Mouse (Mus musculus): ENCODE results near the gene Zdhhc1.

DNA sequence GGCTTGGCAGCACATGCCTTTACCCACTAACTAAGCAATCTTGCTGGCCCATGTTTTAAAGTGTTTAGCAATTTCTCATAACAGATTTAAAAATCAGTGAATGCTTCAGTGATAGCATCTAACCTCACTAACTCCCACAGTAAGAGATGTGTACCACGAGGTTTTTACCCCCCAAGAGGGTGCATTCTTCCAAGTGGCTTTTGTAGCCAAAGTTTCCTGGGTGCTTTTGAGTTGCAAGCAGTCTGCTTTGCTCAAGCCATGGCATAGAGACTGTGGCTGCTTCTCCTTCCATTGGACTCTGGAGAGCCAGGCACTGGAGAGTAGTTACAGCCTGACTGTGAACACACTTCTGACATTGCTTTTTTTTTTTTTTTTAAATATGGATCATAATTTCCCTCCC lies 7.4 kb downstream of the Zdhhc1 start:
- TF ChIP-seq CTCF (IDR thresholded peaks at IDR 0.05; ENCODE audit: borderline replicate concordance, insufficient read depth, low read length) (no peak), POLR2A (IDR thresholded peaks at IDR 0.05; ENCODE audit: low read depth, low read length) (no peak)
